Mouse (Mus musculus): ENCODE data around the gene Atf3. TPM values are rescaled to one million over a fixed set of nuclear protein-coding genes. Genes with fewer than 3 reads are reported as not detected.

The Atf3 gene
- polyA plus RNA-seq, 1 experiment from 2014 or later: 1.9 TPM

- H3K27ac ChIP-seq: no peak overlapping the region
- H3K4me2 ChIP-seq: no peak overlapping the region
- WGBS: 75% methylated on average over 5 of the region's 5 CpGs
- H3K27me3 ChIP-seq: no peaks in the 10 kb centered on the region
- no peak overlapping the region for H3K9ac ChIP-seq (replicated peaks)
- no peaks in the 10 kb centered on the region for H3K36me3 ChIP-seq
- ATAC-seq (ENCODE audit: insufficient number of reproducible peaks, insufficient read depth, low FRiP score, low TSS enrichment, low read depth): no peak
- no peaks in the 10 kb centered on the region for H3K9me3 ChIP-seq
- H3K4me3 ChIP-seq (replicated peaks): no peak overlapping the region
- H3K4me1 ChIP-seq (replicated peaks): no peaks in the 10 kb centered on the region
These were observed 12.0 kb downstream of the Atf3 start for GRCm38 (mm10) chr1:191205791-191206190.

- WGBS: 77% methylated on average over 5 of the region's 5 CpGs
- Histone ChIP-seq H3K9me3 (no peaks in the 10 kb centered on the region), H3K4me3 (replicated peaks) (no peak overlapping the region), H3K9ac (replicated peaks) (no peak overlapping the region), H3K4me2 (no peak overlapping the region), H3K36me3 (no peaks in the 10 kb centered on the region), H3K27ac (no peak overlapping the region), H3K4me1 (replicated peaks) (no peaks in the 10 kb centered on the region), H3K27me3 (no peaks in the 10 kb centered on the region)
- ATAC-seq (ENCODE audit: insufficient number of reproducible peaks, insufficient read depth, low FRiP score, low TSS enrichment, low read depth): no peak
These were observed 13.0 kb downstream of the Atf3 start for GRCm38 (mm10) chr1:191204876-191205275.

- no peak overlapping the region for H3K9ac ChIP-seq (replicated peaks)
- no peak overlapping the region for H3K4me3 ChIP-seq (replicated peaks)
- H3K4me2 ChIP-seq: no peak overlapping the region
- H3K4me1 ChIP-seq (replicated peaks): no peaks in the 10 kb centered on the region
- ATAC-seq (ENCODE audit: insufficient number of reproducible peaks, insufficient read depth, low FRiP score, low TSS enrichment, low read depth): no peak
- H3K27me3 ChIP-seq: no peaks in the 10 kb centered on the region
- H3K36me3 ChIP-seq: no peaks in the 10 kb centered on the region
- WGBS: 76% methylated on average over 2 of the region's 2 CpGs
- no peaks in the 10 kb centered on the region for H3K9me3 ChIP-seq
- no peak overlapping the region for H3K27ac ChIP-seq
These were observed 14.3 kb downstream of the Atf3 start for GRCm38 (mm10) chr1:191203496-191203895.

- 83% methylated on average over 11 of the region's 11 CpGs for WGBS
- no peaks in the 10 kb centered on the region for H3K27me3 ChIP-seq
- no peak overlapping the region for H3K9ac ChIP-seq (replicated peaks)
- H3K4me1 ChIP-seq (replicated peaks): no peaks in the 10 kb centered on the region
- no peak overlapping the region for H3K27ac ChIP-seq
- ATAC-seq (ENCODE audit: insufficient number of reproducible peaks, insufficient read depth, low FRiP score, low TSS enrichment, low read depth): no peak
- no peak overlapping the region for H3K4me3 ChIP-seq (replicated peaks)
- no peak overlapping the region for H3K4me2 ChIP-seq
- no peaks in the 10 kb centered on the region for H3K36me3 ChIP-seq
- H3K9me3 ChIP-seq: no peaks in the 10 kb centered on the region
These were observed 15.5 kb downstream of the Atf3 start for GRCm38 (mm10) chr1:191202208-191202952.

GRCm38 (mm10) chr1:191200816-191201602, 16.8 kb downstream of the Atf3 start:
- ATAC-seq (ENCODE audit: insufficient number of reproducible peaks, insufficient read depth, low FRiP score, low TSS enrichment, low read depth): no peak
- no peak overlapping the region for H3K27ac ChIP-seq
- H3K9ac ChIP-seq (replicated peaks): no peak overlapping the region
- H3K9me3 ChIP-seq: no peaks in the 10 kb centered on the region
- no peaks in the 10 kb centered on the region for H3K4me1 ChIP-seq (replicated peaks)
- H3K4me2 ChIP-seq: no peak overlapping the region
- H3K36me3 ChIP-seq: no peaks in the 10 kb centered on the region
- 86% methylated on average over 9 of the region's 9 CpGs for WGBS
- no peaks in the 10 kb centered on the region for H3K27me3 ChIP-seq
- H3K4me3 ChIP-seq (replicated peaks): no peak overlapping the region

- ATAC-seq (ENCODE audit: insufficient number of reproducible peaks, insufficient read depth, low FRiP score, low TSS enrichment, low read depth): no peak
- Histone ChIP-seq H3K9ac (replicated peaks) (no peak overlapping the region), H3K4me2 (no peak overlapping the region), H3K27ac (no peak overlapping the region), H3K36me3 (no peaks in the 10 kb centered on the region), H3K27me3 (0 out of 2 replicates have a peak, but pooled peaks cover 4% of the 10 kb centered on the region), H3K9me3 (no peaks in the 10 kb centered on the region), H3K4me1 (replicated peaks) (no peaks in the 10 kb centered on the region), H3K4me3 (replicated peaks) (no peak overlapping the region)
- 70% methylated on average over 7 of the region's 7 CpGs for WGBS
These were observed 19.9 kb downstream of the Atf3 start for GRCm38 (mm10) chr1:191197916-191198315.

- Histone ChIP-seq H3K27ac (no peak overlapping the region), H3K4me3 (replicated peaks) (no peak overlapping the region), H3K9me3 (no peaks in the 10 kb centered on the region), H3K27me3 (peaks cover 14% of the 10 kb centered on the region), H3K36me3 (no peaks in the 10 kb centered on the region), H3K4me2 (no peak overlapping the region), H3K4me1 (replicated peaks) (no peaks in the 10 kb centered on the region), H3K9ac (replicated peaks) (no peak overlapping the region)
- ATAC-seq (ENCODE audit: insufficient number of reproducible peaks, insufficient read depth, low FRiP score, low TSS enrichment, low read depth): no peak
- WGBS: 90% methylated on average over 6 of the region's 6 CpGs
These were observed 21.8 kb downstream of the Atf3 start for GRCm38 (mm10) chr1:191196016-191196415.

- WGBS: 46% methylated on average over 14 of the region's 14 CpGs
- Histone ChIP-seq H3K4me2 (no peak overlapping the region), H3K4me3 (replicated peaks) (no peak overlapping the region), H3K36me3 (no peaks in the 10 kb centered on the region), H3K4me1 (replicated peaks) (no peaks in the 10 kb centered on the region), H3K27ac (no peak overlapping the region), H3K9me3 (no peaks in the 10 kb centered on the region), H3K27me3 (peaks cover 30% of the 10 kb centered on the region), H3K9ac (replicated peaks) (no peak overlapping the region)
- ATAC-seq (ENCODE audit: insufficient number of reproducible peaks, insufficient read depth, low FRiP score, low TSS enrichment, low read depth): no peak
These were observed 24.0 kb downstream of the Atf3 start for GRCm38 (mm10) chr1:191193657-191194424.

- Histone ChIP-seq H3K4me1 (replicated peaks) (no peaks in the 10 kb centered on the region), H3K27me3 (peaks cover 40% of the 10 kb centered on the region), H3K9ac (replicated peaks) (no peak overlapping the region), H3K27ac (no peak overlapping the region), H3K9me3 (no peaks in the 10 kb centered on the region), H3K4me3 (replicated peaks) (no peak overlapping the region), H3K4me2 (no peak overlapping the region), H3K36me3 (no peaks in the 10 kb centered on the region)
- ATAC-seq (ENCODE audit: insufficient number of reproducible peaks, insufficient read depth, low FRiP score, low TSS enrichment, low read depth): no peak
- WGBS: 89% methylated on average over 6 of the region's 6 CpGs
These were observed 25.1 kb downstream of the Atf3 start for GRCm38 (mm10) chr1:191192751-191193150.

- 68% methylated on average over 6 of the region's 6 CpGs for WGBS
- no peak for ATAC-seq (ENCODE audit: insufficient number of reproducible peaks, insufficient read depth, low FRiP score, low TSS enrichment, low read depth)
- peaks cover 45% of the 10 kb centered on the region for H3K27me3 ChIP-seq
- H3K27ac ChIP-seq: no peak overlapping the region
- no peak overlapping the region for H3K4me3 ChIP-seq (replicated peaks)
- H3K9ac ChIP-seq (replicated peaks): no peak overlapping the region
- no peaks in the 10 kb centered on the region for H3K4me1 ChIP-seq (replicated peaks)
- H3K9me3 ChIP-seq: no peaks in the 10 kb centered on the region
- no peak overlapping the region for H3K4me2 ChIP-seq
- H3K36me3 ChIP-seq: no peaks in the 10 kb centered on the region
These were observed 25.6 kb downstream of the Atf3 start for GRCm38 (mm10) chr1:191192213-191192612.

- H3K4me3 ChIP-seq (replicated peaks): no peak overlapping the region
- peaks cover 19% of the 10 kb centered on the region for H3K4me1 ChIP-seq (replicated peaks)
- no peaks in the 10 kb centered on the region for H3K36me3 ChIP-seq
- no peak overlapping the region for H3K9ac ChIP-seq (replicated peaks)
- no peak for ATAC-seq (ENCODE audit: insufficient number of reproducible peaks, insufficient read depth, low FRiP score, low TSS enrichment, low read depth)
- no peaks in the 10 kb centered on the region for H3K9me3 ChIP-seq
- H3K27me3 ChIP-seq: peaks cover 69% of the 10 kb centered on the region
- 45% methylated on average over 6 of the region's 6 CpGs for WGBS
- H3K4me2 ChIP-seq: no peak overlapping the region
- H3K27ac ChIP-seq: no peak overlapping the region
These were observed 28.0 kb downstream of the Atf3 start for GRCm38 (mm10) chr1:191189671-191190372.
